Comparison of ENCODE assay signal across 22 mouse cellular contexts in the genomic region with DNA sequence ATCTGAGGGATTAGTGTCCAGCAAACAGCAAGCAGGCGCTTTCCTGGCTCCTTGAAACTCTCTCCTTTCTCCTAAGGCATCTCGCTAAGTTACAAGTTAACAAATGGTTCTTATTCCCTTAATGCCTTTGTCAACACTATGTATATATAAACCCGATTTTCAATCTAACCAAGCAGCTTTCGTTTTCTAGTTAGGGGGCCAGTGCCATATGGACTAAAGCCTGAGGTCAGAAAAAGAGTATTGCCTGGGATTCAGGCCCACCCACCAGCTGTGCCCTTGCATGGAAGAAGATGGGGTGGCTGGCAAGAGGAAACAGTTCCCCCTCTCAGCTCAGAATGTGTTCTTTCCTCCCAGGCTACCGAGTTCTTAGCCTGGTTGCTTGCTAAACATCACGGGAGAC. TPM values are rescaled to one million over a fixed set of nuclear protein-coding genes. Genes with fewer than 3 reads are reported as not detected.
DNase-seq lines count a peak whose midpoint lies in the region; ATAC-seq and TF ChIP-seq lines count a peak whose summit lies in the region.
"Had no signal": no experiment of that assay in that cellular context is flagged by ENCODE, and none has a peak within 500 bp of the region (broad histone marks: within the 10 kb centered on the region; RNA-seq: fewer than 3 reads in every experiment).

No protein-coding gene starts in this region.

- H3K4me2 ChIP-seq in hindbrain, postnatal 0 days (ENCODE audit: low read depth, low read length) = 0 out of 2 replicates have a peak overlapping the region, but pooled peaks have one; percentile 5
- no peak overlapping the region for H3K4me2 ChIP-seq in hindbrain, embryonic 14.5 days (replicated peaks)
- H3K4me2 ChIP-seq in midbrain, postnatal 0 days (ENCODE audit: low read depth, low read length, poor library complexity, severe bottlenecking) = no peak overlapping the region
- no peak overlapping the region for H3K4me2 ChIP-seq in liver, embryonic 12.5 days
- H3K4me2 ChIP-seq: heart, embryonic 13.5 days; limb, embryonic 13.5 days; lung, embryonic 15.5 days had no signal

- H3K36me3 ChIP-seq in hindbrain, postnatal 0 days (ENCODE audit: insufficient read depth, low read length) = no peaks in the 10 kb centered on the region
- H3K36me3 ChIP-seq in hindbrain, embryonic 14.5 days (replicated peaks; ENCODE audit: control insufficient read depth, insufficient read depth) = no peaks in the 10 kb centered on the region
- H3K36me3 ChIP-seq in midbrain, postnatal 0 days (ENCODE audit: insufficient read depth, low read length) = no peaks in the 10 kb centered on the region
- H3K36me3 ChIP-seq in liver, embryonic 12.5 days = no peaks in the 10 kb centered on the region
- H3K36me3 ChIP-seq: heart, embryonic 13.5 days; limb, embryonic 13.5 days; lung, embryonic 15.5 days had no signal

- WGBS in hindbrain, postnatal 0 days = 28% methylated on average over 6 of the region's 6 CpGs
- 47% methylated on average over 6 of the region's 6 CpGs for WGBS in hindbrain, embryonic 14.5 days
- 17% methylated on average over 6 of the region's 6 CpGs for WGBS in midbrain, postnatal 0 days
- WGBS in liver, embryonic 12.5 days (ENCODE audit: insufficient replicate concordance) = 45% methylated on average over 6 of the region's 6 CpGs

- 0 out of 2 replicates have a peak, but pooled peaks cover 3% of the 10 kb centered on the region for H3K4me1 ChIP-seq in hindbrain, postnatal 0 days (ENCODE audit: insufficient read depth, low read length)
- H3K4me1 ChIP-seq in hindbrain, embryonic 14.5 days (replicated peaks; ENCODE audit: control insufficient read depth, insufficient read depth, low read length) = no peaks in the 10 kb centered on the region
- H3K4me1 ChIP-seq in midbrain, postnatal 0 days (ENCODE audit: insufficient read depth, low read length) = no peaks in the 10 kb centered on the region
- no peaks in the 10 kb centered on the region for H3K4me1 ChIP-seq in liver, embryonic 12.5 days
- H3K4me1 ChIP-seq: limb, embryonic 13.5 days; lung, embryonic 15.5 days had no signal

- 0 out of 2 replicates have a peak, but pooled peaks have one; percentile 40 for ATAC-seq in hindbrain, postnatal 0 days
- ATAC-seq in hindbrain, embryonic 14.5 days (ENCODE audit: low FRiP score) = no peak
- no peak for ATAC-seq in midbrain, postnatal 0 days (ENCODE audit: low FRiP score)
- no peak for ATAC-seq in liver, embryonic 12.5 days
- ATAC-seq: Patski had no signal

- no peaks in the 10 kb centered on the region for H3K27me3 ChIP-seq in hindbrain, postnatal 0 days (ENCODE audit: insufficient read depth, low read length)
- H3K27me3 ChIP-seq in hindbrain, embryonic 14.5 days (ENCODE audit: control insufficient read depth, insufficient read depth, low read length) = no peaks in the 10 kb centered on the region
- H3K27me3 ChIP-seq in midbrain, postnatal 0 days (ENCODE audit: insufficient read depth, low read length) = no peaks in the 10 kb centered on the region
- no peaks in the 10 kb centered on the region for H3K27me3 ChIP-seq in liver, embryonic 12.5 days (replicated peaks)
- H3K27me3 ChIP-seq: heart, embryonic 13.5 days; limb, embryonic 13.5 days; lung, embryonic 15.5 days; Patski had no signal

- no peaks in the 10 kb centered on the region for H3K9me3 ChIP-seq in hindbrain, postnatal 0 days (ENCODE audit: low read length)
- no peaks in the 10 kb centered on the region for H3K9me3 ChIP-seq in hindbrain, embryonic 14.5 days (ENCODE audit: control insufficient read depth, low read length)
- no peaks in the 10 kb centered on the region for H3K9me3 ChIP-seq in midbrain, postnatal 0 days (ENCODE audit: low read length)
- no peaks in the 10 kb centered on the region for H3K9me3 ChIP-seq in liver, embryonic 12.5 days (replicated peaks)
- H3K9me3 ChIP-seq: heart, embryonic 13.5 days; limb, embryonic 13.5 days; lung, embryonic 15.5 days had no signal

- peak overlapping the region; percentile 32; the same call in 1 of the 2 replicates for H3K27ac ChIP-seq in hindbrain, postnatal 0 days
- no peak overlapping the region for H3K27ac ChIP-seq in hindbrain, embryonic 14.5 days
- no peak overlapping the region for H3K27ac ChIP-seq in midbrain, postnatal 0 days (ENCODE audit: low read depth, low read length)
- H3K27ac ChIP-seq in liver, embryonic 12.5 days = no peak overlapping the region
- H3K27ac ChIP-seq: heart, embryonic 13.5 days; kidney, postnatal 0 days; limb, embryonic 13.5 days; liver, embryonic 14.5 days; lung, embryonic 15.5 days; macrophage had no signal

- no peak overlapping the region for H3K4me3 ChIP-seq in hindbrain, postnatal 0 days (ENCODE audit: low read length)
- no peak overlapping the region for H3K4me3 ChIP-seq in hindbrain, embryonic 14.5 days (replicated peaks; ENCODE audit: low read length)
- H3K4me3 ChIP-seq in midbrain, postnatal 0 days (ENCODE audit: low read depth, low read length) = no peak overlapping the region
- no peak overlapping the region for H3K4me3 ChIP-seq in liver, embryonic 12.5 days
- H3K4me3 ChIP-seq: heart, embryonic 13.5 days; limb, embryonic 13.5 days; lung, embryonic 15.5 days had no signal

- TF ChIP-seq CTCF in hindbrain, postnatal 0 days (IDR thresholded peaks at IDR 0.05; ENCODE audit: low read depth) = no peak
- no peak for TF ChIP-seq CTCF in midbrain, postnatal 0 days (IDR thresholded peaks at IDR 0.05)

- no peak overlapping the region for H3K9ac ChIP-seq in hindbrain, postnatal 0 days (replicated peaks; ENCODE audit: low read length)
- H3K9ac ChIP-seq in hindbrain, embryonic 14.5 days = no peak overlapping the region
- H3K9ac ChIP-seq in midbrain, postnatal 0 days (replicated peaks; ENCODE audit: low read length, poor library complexity, severe bottlenecking) = no peak overlapping the region
- H3K9ac ChIP-seq in liver, embryonic 12.5 days = no peak overlapping the region
- H3K9ac ChIP-seq: heart, embryonic 13.5 days; limb, embryonic 13.5 days; liver, embryonic 14.5 days; lung, embryonic 15.5 days had no signal

- peak; percentile 76 to 87 for DNase-seq in cerebellum, postnatal 10 days
- no peak for DNase-seq in cerebellum, postnatal 36 days
- DNase-seq in hindbrain, postnatal 0 days (ENCODE audit: low spot score) = peak; percentile 35
- no peak for DNase-seq in hindbrain, embryonic 14.5 days (ENCODE audit: low spot score)
- DNase-seq in embryo, embryonic 10 days (ENCODE audit: low spot score) = peak; percentile 7
- DNase-seq in midbrain, postnatal 0 days (ENCODE audit: low spot score) = peak; percentile 47
- DNase-seq in retina, embryonic 14.5 days (ENCODE audit: low spot score) = no peak
- DNase-seq: adrenal gland, adult 8-10 months; cerebellum, adult 9-11 months; heart, adult 11 months; kidney, adult 18-20 months; thymus, adult 2 months had no signal

RNA-seq across cellular contexts. Expression of a gene that starts 40.6 kb away (rescaled TPM):
- total RNA-seq in hindbrain, postnatal 0 days (2014; rRNA removed) = 1.3 and 1.7 TPM in 2 replicates
- polyA plus RNA-seq in hindbrain, postnatal 0 days (2015; fragmentation: Nextera tagmentation; extraction: Ambion mirVana) = 0.30 and 0.40 TPM in 2 replicates
- 0.35 and 0.52 TPM in 2 replicates for polyA plus RNA-seq in hindbrain, embryonic 14.5 days (2014; fragmentation: Nextera tagmentation; extraction: Ambion mirVana)
- 0.71 and 4.6 TPM in 2 replicates for total RNA-seq in midbrain, postnatal 0 days (2014; rRNA removed)
- polyA plus RNA-seq in midbrain, postnatal 0 days (2015; fragmentation: Nextera tagmentation; extraction: Ambion mirVana) = 0.22 and 0.35 TPM in 2 replicates
- not detected in 2 replicates for polyA plus RNA-seq in liver, embryonic 12.5 days (2016; fragmentation: Nextera tagmentation; extraction: Ambion mirVana)
- total RNA-seq: gastrocnemius, adult 8-10 months; heart, postnatal 25 days had no signal
- polyA plus RNA-seq: liver, embryonic 14.5 days; lung, embryonic 15.5 days; macrophage had no signal

Comparison
In these comparisons a context has a peak if more than half of its experiments do, and no peak if none do; other contexts are left out.
1. DNase-seq: peak in cerebellum, postnatal 10 days (2 of 2), hindbrain, postnatal 0 days (single experiment), embryo, embryonic 10 days (single experiment) and midbrain, postnatal 0 days (single experiment); none in cerebellum, postnatal 36 days (0 of 2), hindbrain, embryonic 14.5 days (single experiment) and retina, embryonic 14.5 days (single experiment).